Mouse (Mus musculus) C2C12 (cell line): ENCODE measurements at regions not wholly inside any gene's neighbourhood (a gene's known extent, or its start where the extent isn't known, plus 50 kb on each side); places are given as distances from the start of the nearest gene placed in this dataset.
"Not testable (repeated sequence)": the region's sequence is repeated elsewhere in the genome, so short reads cannot be mapped to it uniquely, and the experiment has no call there.

Experiments
- CTCF ChIP-seq: IDR thresholded peaks from one replicate; pipeline ENCODE4 v1.5.1; 2011; ENCODE audit not compliant: control insufficient read depth, insufficient read depth, insufficient read length
- MAX ChIP-seq: IDR thresholded peaks from one replicate; pipeline ENCODE4 v1.6.1; 2011; ENCODE audit warnings: mild to moderate bottlenecking, control low read depth
- MYOD1 ChIP-seq: IDR thresholded peaks from one replicate; pipeline ENCODE4 v1.6.1; 2011; ENCODE audit warnings: low read depth; ENCODE audit not compliant: control insufficient read depth, insufficient read length

- TF ChIP-seq MYOD1, CTCF, MAX: not testable (repeated sequence)
These were observed 140.0 kb downstream of the Rab10 start for GRCm38 (mm10) chr12:3169705-3170287.
